Mouse (Mus musculus) regulatory T cell (primary cell): Measurements from ENCODE around the gene Tbx10.

Source experiments
- in situ Hi-C: fragments of 300-600 bp; cut with MboI, MseI; formaldehyde crosslinking; loops from one replicate; pipeline ENCODE4 v1.15.1; 2025; ENCODE audit warnings: high pct_unique_total_duplicates

Gene Tbx10

GRCm38 (mm10) chr19:3975866-3976265 is 16.7 kb upstream of the Tbx10 start:
- in situ Hi-C loops = no loop called here

GRCm38 (mm10) chr19:3980309-3980708 is 12.2 kb upstream of the Tbx10 start:
- in situ Hi-C loops = no loop called here

- in situ Hi-C loops = no loop called here
Observed at GRCm38 (mm10) chr19:3980917-3981316, 11.6 kb upstream of the Tbx10 start.

- in situ Hi-C loops = no loop called here
Observed at GRCm38 (mm10) chr19:3983527-3984200, 8.9 kb upstream of the Tbx10 start.

GRCm38 (mm10) chr19:3985261-3985681 is 7.3 kb upstream of the Tbx10 start:
- in situ Hi-C loops = no loop called here

- in situ Hi-C loops = no loop called here
Observed at GRCm38 (mm10) chr19:3986334-3986733, 6.2 kb upstream of the Tbx10 start, which contains the start of gene Acy3. TSS of gene Acy3 (plus strand) at chr19:3986570.

- in situ Hi-C loops = no loop called here
Observed at GRCm38 (mm10) chr19:3988066-3988465, 4.5 kb upstream of the Tbx10 start.

GRCm38 (mm10) chr19:3988750-3989149 is 3.8 kb upstream of the Tbx10 start:
- in situ Hi-C loops = no loop called here

- in situ Hi-C loops = no loop called here
Observed at GRCm38 (mm10) chr19:3990804-3991203, 1.7 kb upstream of the Tbx10 start.

- in situ Hi-C loops = no loop called here
Observed at GRCm38 (mm10) chr19:3991562-3991961, 990 bp upstream of the Tbx10 start.

GRCm38 (mm10) chr19:3991966-3992365 is 586 bp upstream of the Tbx10 start:
- in situ Hi-C loops = no loop called here

- in situ Hi-C loops = no loop called here
Observed at GRCm38 (mm10) chr19:3994932-3995331, 2.4 kb downstream of the Tbx10 start.

GRCm38 (mm10) chr19:3995505-3995904 is 3.0 kb downstream of the Tbx10 start:
- in situ Hi-C loops = no loop called here

GRCm38 (mm10) chr19:3996106-3996505 is 3.6 kb downstream of the Tbx10 start:
- in situ Hi-C loops = no loop called here

- in situ Hi-C loops = no loop called here
Observed at GRCm38 (mm10) chr19:3996747-3997146, 4.2 kb downstream of the Tbx10 start.

- in situ Hi-C loops = no loop called here
Observed at GRCm38 (mm10) chr19:3997231-3997630, 4.7 kb downstream of the Tbx10 start.

- in situ Hi-C loops = no loop called here
Observed at GRCm38 (mm10) chr19:3998335-3998734, 5.8 kb downstream of the Tbx10 start.

GRCm38 (mm10) chr19:3999121-3999730 is 6.7 kb downstream of the Tbx10 start:
- in situ Hi-C loops = no loop called here

GRCm38 (mm10) chr19:4000119-4000900 is 7.8 kb downstream of the Tbx10 start, which contains the start of the genes Nudt8 and Gm49405:
TSS of gene Nudt8 (plus strand) at chr19:4000580.
TSS of gene Gm49405 (plus strand) at chr19:4000626.
- in situ Hi-C loops = no loop called here

GRCm38 (mm10) chr19:4000949-4001525 is 8.5 kb downstream of the Tbx10 start:
- in situ Hi-C loops = no loop called here

- in situ Hi-C loops = no loop called here
Observed at GRCm38 (mm10) chr19:4001752-4002151, 9.2 kb downstream of the Tbx10 start.

GRCm38 (mm10) chr19:4003112-4003511 is 10.6 kb downstream of the Tbx10 start, which contains the start of gene Doc2g:
TSS of gene Doc2g (plus strand) at chr19:4003313.
- in situ Hi-C loops = no loop called here
